Mouse (Mus musculus): ENCODE results near the gene Klf15. TPM values are rescaled to one million over a fixed set of nuclear protein-coding genes. Genes with fewer than 3 reads are reported as not detected.

Klf15 gene
- polyA plus RNA-seq, 1 experiment from 2014 or later, result 16.6 TPM

DNA sequence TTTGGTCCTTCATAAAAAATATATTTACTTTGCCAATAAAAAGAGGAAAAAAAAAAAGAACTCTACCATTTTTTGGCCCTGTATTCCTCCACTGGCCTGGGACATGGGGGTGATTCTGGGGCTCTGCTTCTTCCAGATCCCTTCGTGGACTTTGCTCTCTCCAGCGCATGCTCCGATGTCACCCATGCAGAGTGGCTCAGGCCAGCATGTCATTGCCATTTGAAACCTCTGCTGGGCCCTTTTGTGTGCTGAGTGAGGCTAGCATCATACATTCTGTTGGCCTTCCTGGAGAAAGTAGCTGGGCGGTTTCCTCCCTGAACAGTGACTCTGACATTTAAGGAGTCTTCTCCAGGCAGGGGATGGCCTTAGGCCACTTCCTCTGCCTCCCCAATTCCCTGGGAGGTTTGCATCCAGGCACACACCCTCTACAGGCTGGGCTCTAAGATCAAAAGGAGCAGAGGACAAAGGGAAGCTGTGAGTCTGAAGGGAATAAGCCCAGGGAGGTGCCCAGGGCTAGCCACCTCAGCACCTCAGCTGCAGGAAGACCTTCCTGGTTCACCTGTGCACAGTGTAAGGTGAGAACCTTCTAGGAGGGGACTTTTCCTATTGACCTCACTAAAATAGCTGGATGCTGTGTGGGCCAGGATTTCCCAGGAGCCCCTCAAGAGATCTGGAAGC is 12.9 kb downstream of the Klf15 start:
- 0 out of 2 replicates have a peak, but pooled peaks cover 5% of the 10 kb centered on the region for H3K4me1 ChIP-seq (ENCODE audit: control insufficient read depth, insufficient read depth, low read length)
- no peak overlapping the region for H3K4me2 ChIP-seq (ENCODE audit: low read depth, low read length)
- H3K27ac ChIP-seq (ENCODE audit: low read depth, low read length), result no peak overlapping the region
- H3K9me3 ChIP-seq (ENCODE audit: control insufficient read depth, low read length), result no peaks in the 10 kb centered on the region
- 71% methylated on average over 4 of the region's 4 CpGs for WGBS
- H3K27me3 ChIP-seq (ENCODE audit: control insufficient read depth, insufficient read depth, low read length), result no peaks in the 10 kb centered on the region
- no peak overlapping the region for H3K4me3 ChIP-seq (ENCODE audit: low read depth, low read length)
- H3K9ac ChIP-seq (replicated peaks; ENCODE audit: low read depth, low read length), result no peak overlapping the region
- ATAC-seq (ENCODE audit: low read depth), result no peak
- H3K36me3 ChIP-seq (ENCODE audit: control insufficient read depth, insufficient read depth, low read length), result no peaks in the 10 kb centered on the region

GRCm38 (mm10) chr6:90475854-90476212 is 13.5 kb downstream of the Klf15 start:
- H3K4me3 ChIP-seq (ENCODE audit: low read depth, low read length), result no peak overlapping the region
- H3K36me3 ChIP-seq (ENCODE audit: control insufficient read depth, insufficient read depth, low read length), result no peaks in the 10 kb centered on the region
- H3K4me1 ChIP-seq (ENCODE audit: control insufficient read depth, insufficient read depth, low read length), result 0 out of 2 replicates have a peak, but pooled peaks cover 5% of the 10 kb centered on the region
- no peak for ATAC-seq (ENCODE audit: low read depth)
- no peak overlapping the region for H3K4me2 ChIP-seq (ENCODE audit: low read depth, low read length)
- H3K27ac ChIP-seq (ENCODE audit: low read depth, low read length), result no peak overlapping the region
- H3K9me3 ChIP-seq (ENCODE audit: control insufficient read depth, low read length), result no peaks in the 10 kb centered on the region
- H3K9ac ChIP-seq (replicated peaks; ENCODE audit: low read depth, low read length), result no peak overlapping the region
- WGBS, result 74% methylated on average over 3 of the region's 3 CpGs
- no peaks in the 10 kb centered on the region for H3K27me3 ChIP-seq (ENCODE audit: control insufficient read depth, insufficient read depth, low read length)

- Histone ChIP-seq H3K9ac (replicated peaks; ENCODE audit: low read depth, low read length) (no peak overlapping the region), H3K36me3 (ENCODE audit: control insufficient read depth, insufficient read depth, low read length) (no peaks in the 10 kb centered on the region), H3K4me3 (ENCODE audit: low read depth, low read length) (no peak overlapping the region), H3K4me2 (ENCODE audit: low read depth, low read length) (no peak overlapping the region), H3K9me3 (ENCODE audit: control insufficient read depth, low read length) (no peaks in the 10 kb centered on the region), H3K4me1 (ENCODE audit: control insufficient read depth, insufficient read depth, low read length) (no peaks in the 10 kb centered on the region), H3K27me3 (ENCODE audit: control insufficient read depth, insufficient read depth, low read length) (no peaks in the 10 kb centered on the region), H3K27ac (ENCODE audit: low read depth, low read length) (no peak overlapping the region)
- WGBS, result 61% methylated on average over 14 of the region's 14 CpGs
- peak; percentile 60; the same call in 1 of the 2 replicates for ATAC-seq (ENCODE audit: low read depth)
These were observed 14.7 kb downstream of the Klf15 start for GRCm38 (mm10) chr6:90476941-90477518.

GRCm38 (mm10) chr6:90484249-90484648 is 21.9 kb downstream of the Klf15 start:
- ATAC-seq (ENCODE audit: low read depth), result no peak
- Histone ChIP-seq H3K27me3 (ENCODE audit: control insufficient read depth, insufficient read depth, low read length) (no peaks in the 10 kb centered on the region), H3K36me3 (ENCODE audit: control insufficient read depth, insufficient read depth, low read length) (no peaks in the 10 kb centered on the region), H3K4me1 (ENCODE audit: control insufficient read depth, insufficient read depth, low read length) (no peaks in the 10 kb centered on the region), H3K4me3 (ENCODE audit: low read depth, low read length) (no peak overlapping the region), H3K9ac (replicated peaks; ENCODE audit: low read depth, low read length) (no peak overlapping the region), H3K9me3 (ENCODE audit: control insufficient read depth, low read length) (no peaks in the 10 kb centered on the region), H3K27ac (ENCODE audit: low read depth, low read length) (no peak overlapping the region), H3K4me2 (ENCODE audit: low read depth, low read length) (no peak overlapping the region)
- WGBS, result 78% methylated on average over 3 of the region's 3 CpGs

GRCm38 (mm10) chr6:90484876-90485275 is 22.5 kb downstream of the Klf15 start:
- WGBS, result 80% methylated on average over 5 of the region's 5 CpGs
- no peak for ATAC-seq (ENCODE audit: low read depth)
- no peak overlapping the region for H3K9ac ChIP-seq (replicated peaks; ENCODE audit: low read depth, low read length)

GRCm38 (mm10) chr6:90486176-90486921 is 24.0 kb downstream of the Klf15 start, which contains the start of gene Aldh1l1:
Aldh1l1 (plus strand) TSS chr6:90486427.
- 84% methylated on average over 12 of the region's 12 CpGs for WGBS
- H3K27ac ChIP-seq (ENCODE audit: low read depth, low read length), result no peak within 1 kb of the TSS
- no peaks in the 10 kb centered on the region for H3K27me3 ChIP-seq (ENCODE audit: control insufficient read depth, insufficient read depth, low read length)
- no peak for ATAC-seq (ENCODE audit: low read depth)
- H3K4me3 ChIP-seq (ENCODE audit: low read depth, low read length), result no peak within 1 kb of the TSS
- no peaks in the 10 kb centered on the region for H3K9me3 ChIP-seq (ENCODE audit: control insufficient read depth, low read length)
- no peaks in the 10 kb centered on the region for H3K4me1 ChIP-seq (ENCODE audit: control insufficient read depth, insufficient read depth, low read length)
- no peaks in the 10 kb centered on the region for H3K36me3 ChIP-seq (ENCODE audit: control insufficient read depth, insufficient read depth, low read length)
- H3K9ac ChIP-seq (replicated peaks; ENCODE audit: low read depth, low read length), result no peak within 1 kb of the TSS
- H3K4me2 ChIP-seq (ENCODE audit: low read depth, low read length), result no peak within 1 kb of the TSS

More at GRCm38 (mm10) chr6:90484876-90485275, 22.5 kb downstream of the Klf15 start:
- Histone ChIP-seq H3K36me3 (ENCODE audit: control insufficient read depth, insufficient read depth, low read length) (no peaks in the 10 kb centered on the region), H3K9me3 (ENCODE audit: control insufficient read depth, low read length) (no peaks in the 10 kb centered on the region), H3K4me1 (ENCODE audit: control insufficient read depth, insufficient read depth, low read length) (no peaks in the 10 kb centered on the region), H3K27me3 (ENCODE audit: control insufficient read depth, insufficient read depth, low read length) (no peaks in the 10 kb centered on the region), H3K4me3 (ENCODE audit: low read depth, low read length) (no peak overlapping the region), H3K4me2 (ENCODE audit: low read depth, low read length) (no peak overlapping the region), H3K27ac (ENCODE audit: low read depth, low read length) (no peak overlapping the region)

- Histone ChIP-seq H3K4me2 (ENCODE audit: low read depth, low read length) (no peak overlapping the region), H3K9ac (replicated peaks; ENCODE audit: low read depth, low read length) (no peak overlapping the region), H3K4me3 (ENCODE audit: low read depth, low read length) (no peak overlapping the region), H3K27me3 (ENCODE audit: control insufficient read depth, insufficient read depth, low read length) (no peaks in the 10 kb centered on the region), H3K27ac (ENCODE audit: low read depth, low read length) (no peak overlapping the region), H3K36me3 (ENCODE audit: control insufficient read depth, insufficient read depth, low read length) (no peaks in the 10 kb centered on the region), H3K9me3 (ENCODE audit: control insufficient read depth, low read length) (no peaks in the 10 kb centered on the region), H3K4me1 (ENCODE audit: control insufficient read depth, insufficient read depth, low read length) (no peaks in the 10 kb centered on the region)
- ATAC-seq (ENCODE audit: low read depth), result no peak
- 91% methylated on average over 1 of the region's 1 CpGs for WGBS
These were observed 25.2 kb downstream of the Klf15 start for GRCm38 (mm10) chr6:90487531-90487930.

DNA sequence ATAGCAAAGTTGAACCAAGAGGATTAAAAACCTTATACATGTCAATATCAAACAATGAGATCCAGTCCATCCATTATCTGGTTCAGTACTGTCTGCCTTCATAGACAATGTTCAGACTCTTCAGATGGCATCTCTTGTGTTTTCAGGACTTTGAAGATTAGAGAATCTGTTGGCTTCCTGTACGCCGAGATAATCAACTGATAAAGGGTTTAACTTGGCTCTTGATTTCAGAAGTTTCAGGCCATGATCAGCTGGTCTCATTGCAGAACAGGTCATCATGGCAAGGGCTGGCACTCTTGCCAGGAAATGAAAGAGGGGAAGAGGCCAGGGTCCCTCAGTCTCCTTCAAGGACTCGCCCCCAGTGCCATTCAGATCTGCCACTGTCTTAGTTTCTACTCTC is 27.2 kb downstream of the Klf15 start:
- ATAC-seq (ENCODE audit: low read depth), result no peak
- no peaks in the 10 kb centered on the region for H3K27me3 ChIP-seq (ENCODE audit: control insufficient read depth, insufficient read depth, low read length)
- no peak overlapping the region for H3K9ac ChIP-seq (replicated peaks; ENCODE audit: low read depth, low read length)
- no peaks in the 10 kb centered on the region for H3K4me1 ChIP-seq (ENCODE audit: control insufficient read depth, insufficient read depth, low read length)
- WGBS, result 93% methylated on average over 3 of the region's 3 CpGs
- no peaks in the 10 kb centered on the region for H3K9me3 ChIP-seq (ENCODE audit: control insufficient read depth, low read length)
- H3K36me3 ChIP-seq (ENCODE audit: control insufficient read depth, insufficient read depth, low read length), result no peaks in the 10 kb centered on the region
- no peak overlapping the region for H3K27ac ChIP-seq (ENCODE audit: low read depth, low read length)
- no peak overlapping the region for H3K4me2 ChIP-seq (ENCODE audit: low read depth, low read length)
- H3K4me3 ChIP-seq (ENCODE audit: low read depth, low read length), result no peak overlapping the region

- Histone ChIP-seq H3K27ac (ENCODE audit: low read depth, low read length) (no peak overlapping the region), H3K4me1 (ENCODE audit: control insufficient read depth, insufficient read depth, low read length) (no peaks in the 10 kb centered on the region), H3K4me2 (ENCODE audit: low read depth, low read length) (no peak overlapping the region), H3K4me3 (ENCODE audit: low read depth, low read length) (no peak overlapping the region), H3K36me3 (ENCODE audit: control insufficient read depth, insufficient read depth, low read length) (no peaks in the 10 kb centered on the region), H3K9ac (replicated peaks; ENCODE audit: low read depth, low read length) (no peak overlapping the region), H3K27me3 (ENCODE audit: control insufficient read depth, insufficient read depth, low read length) (no peaks in the 10 kb centered on the region), H3K9me3 (ENCODE audit: control insufficient read depth, low read length) (no peaks in the 10 kb centered on the region)
- ATAC-seq (ENCODE audit: low read depth), result no peak
- WGBS, result 73% methylated on average over 2 of the region's 2 CpGs
These were observed 28.6 kb downstream of the Klf15 start for GRCm38 (mm10) chr6:90490976-90491375.
